Mouse (Mus musculus) megakaryocyte progenitor cell, adult 5-6 weeks (primary cell): ENCODE results near the gene Treml2. TPM values are rescaled to one million over a fixed set of nuclear protein-coding genes. Genes with fewer than 3 reads are reported as not detected.
A peak's percentile ranks its signal among the peaks of the same experiment; 100 is the strongest.

Experiments used
- ATAC-seq: replicated peaks from 2 replicates; pipeline ENCODE4 v1.8.0; 2016; ENCODE audit warnings: mild to moderate bottlenecking, moderate TSS enrichment, inconsistent platforms; ENCODE audit not compliant: poor library complexity
- total RNA-seq, 2 experiments: library from RNA; stranded (forward) in 1 of 2; stranded (reverse) in 1 of 2; fragments of 157-497, 149-512 nt in 1 of 2; fragments of 200-1000 nt in 1 of 2; gene quantifications; 2 replicates each; pipeline versions ENCODE4 v1.2.3 to v1.2.4; 2015 to 2017

The Treml2 gene
- total RNA-seq (2015) (42.9 and 54.0 TPM in 2 replicates), total RNA-seq (2017) (43.9 and 50.8 TPM in 2 replicates)

- peak; percentile 56 for ATAC-seq
These were observed at the start of gene Treml2 for GRCm38 (mm10) chr17:48299203-48299602. Treml2 (plus strand) TSS chr17:48299498.

DNA sequence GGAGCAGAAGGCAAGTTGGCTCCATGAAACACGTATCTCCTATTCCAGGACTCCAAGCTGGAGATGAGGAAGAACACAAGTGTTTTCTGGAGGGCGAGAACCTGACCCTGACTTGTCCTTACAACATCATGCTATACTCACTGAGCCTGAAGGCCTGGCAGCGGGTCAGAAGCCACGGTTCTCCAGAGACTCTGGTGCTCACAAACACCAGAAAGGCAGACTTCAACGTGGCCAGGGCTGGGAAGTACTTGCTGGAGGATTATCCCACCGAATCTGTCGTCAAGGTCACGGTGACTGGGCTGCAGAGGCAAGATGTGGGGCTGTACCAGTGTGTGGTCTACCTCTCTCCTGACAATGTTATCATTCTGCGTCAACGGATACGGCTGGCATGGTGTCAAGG, 49.8 kb upstream of the Treml2 start:
- no peak for ATAC-seq

GRCm38 (mm10) chr17:48250631-48251030, 48.7 kb upstream of the Treml2 start:
- no peak for ATAC-seq

DNA sequence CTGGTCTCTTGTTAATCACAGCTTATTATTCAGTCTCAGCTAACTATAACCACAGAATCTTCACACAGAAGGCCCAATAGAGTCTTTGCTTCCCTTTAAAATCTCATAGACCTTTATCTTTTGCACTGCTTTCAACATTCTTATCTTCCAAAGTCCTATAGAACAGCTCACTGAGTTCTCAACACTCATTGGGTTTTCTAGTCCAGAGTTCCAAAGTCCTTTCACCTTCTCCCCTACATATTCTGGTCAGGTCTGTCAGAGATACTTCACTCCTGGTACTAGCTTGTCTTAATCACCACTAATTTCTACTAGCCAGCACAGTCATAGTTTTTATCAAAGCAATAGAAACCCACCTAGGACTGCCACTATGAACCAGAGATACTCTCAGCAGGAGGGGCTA, 42.7 kb upstream of the Treml2 start:
- ATAC-seq = no peak

DNA sequence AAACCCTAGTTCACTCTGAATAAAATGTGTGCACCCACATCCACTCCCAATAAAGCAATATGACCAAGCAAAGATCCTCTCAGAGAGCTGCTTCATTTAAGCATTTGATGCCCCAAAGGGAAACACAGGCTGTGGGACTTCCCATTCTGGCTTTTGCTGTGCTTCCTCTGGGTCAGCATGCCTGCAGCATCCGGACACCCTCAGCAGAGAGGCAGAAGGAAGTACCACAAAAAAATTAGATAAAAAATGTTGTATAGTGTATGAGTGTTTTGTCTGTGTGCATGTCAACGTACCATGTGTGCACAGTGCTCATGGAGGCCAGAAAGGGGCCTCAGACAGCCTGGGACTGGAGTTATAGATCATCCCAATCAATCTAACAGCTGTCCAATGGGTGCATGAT, 37.4 kb upstream of the Treml2 start:
- ATAC-seq = 0 out of 2 replicates have a peak, but pooled peaks have one; percentile 37

GRCm38 (mm10) chr17:48263741-48264362, 35.4 kb upstream of the Treml2 start, which contains the start of gene Treml4:
Treml4 (plus strand) TSS chr17:48264295.
- peak; percentile 37; the same call in 1 of the 2 replicates for ATAC-seq

DNA sequence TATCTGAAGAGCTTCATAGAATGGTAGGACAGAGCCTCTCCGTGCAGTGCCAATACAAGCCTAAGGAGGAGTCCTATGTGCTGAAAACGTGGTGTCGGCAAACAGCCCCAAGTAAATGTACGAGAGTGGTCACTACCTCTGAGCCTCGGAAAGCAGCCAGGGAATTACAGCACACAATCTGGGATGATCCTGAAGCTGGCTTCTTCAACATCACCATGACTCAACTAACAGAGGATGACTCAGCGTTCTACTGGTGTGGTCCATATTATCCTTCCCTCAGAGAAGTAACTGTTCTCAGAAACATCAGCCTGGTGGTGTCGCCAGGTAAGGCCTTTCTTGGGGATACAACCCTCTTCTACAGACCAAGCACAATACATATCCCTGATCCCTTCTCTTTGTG, 34.6 kb upstream of the Treml2 start:
- no peak for ATAC-seq

DNA sequence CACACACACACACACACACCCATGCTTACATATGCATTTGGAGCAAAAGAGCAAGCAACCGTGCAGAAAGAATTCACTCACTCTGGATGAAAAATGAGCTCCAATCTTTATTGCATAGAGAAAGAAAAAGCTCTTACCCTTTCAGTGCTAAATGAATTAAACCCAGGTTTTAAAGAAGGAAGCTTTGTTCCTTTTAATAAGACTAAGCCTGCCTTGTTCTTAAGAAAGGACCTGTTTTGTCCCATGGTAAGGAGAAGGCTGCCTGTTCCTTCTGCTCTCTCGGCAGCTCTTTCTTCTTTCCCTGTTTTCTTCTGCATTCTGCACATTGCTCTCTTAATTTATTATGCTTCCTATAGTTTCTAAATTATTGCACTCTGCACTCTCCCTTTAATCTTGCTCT, 33.2 kb upstream of the Treml2 start:
- ATAC-seq = no peak

- no peak for ATAC-seq
These were observed 32.5 kb upstream of the Treml2 start for GRCm38 (mm10) chr17:48266610-48267304.

- ATAC-seq = peak; percentile 58
These were observed 31.7 kb upstream of the Treml2 start for GRCm38 (mm10) chr17:48267591-48267990.

DNA sequence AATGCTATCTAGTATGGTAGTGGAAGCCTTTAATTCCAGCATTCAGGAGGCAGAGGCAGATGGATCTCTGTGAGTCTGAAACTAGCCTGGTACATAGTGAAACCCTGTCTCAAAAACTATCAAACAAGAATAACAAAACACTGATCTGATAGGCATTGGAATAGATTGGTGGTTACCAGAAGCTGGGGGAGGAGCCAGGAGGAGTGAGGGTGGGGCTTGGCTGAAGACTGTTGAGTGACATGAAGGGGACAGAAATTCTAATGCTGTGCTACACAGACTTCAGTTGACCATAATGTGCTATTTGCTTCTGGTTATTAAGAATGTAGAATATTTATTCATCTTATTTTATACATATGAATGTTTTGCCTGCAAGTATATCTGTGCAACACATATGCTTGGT, 31.0 kb upstream of the Treml2 start:
- ATAC-seq = no peak

GRCm38 (mm10) chr17:48269833-48270232, 29.5 kb upstream of the Treml2 start:
- ATAC-seq = no peak

DNA sequence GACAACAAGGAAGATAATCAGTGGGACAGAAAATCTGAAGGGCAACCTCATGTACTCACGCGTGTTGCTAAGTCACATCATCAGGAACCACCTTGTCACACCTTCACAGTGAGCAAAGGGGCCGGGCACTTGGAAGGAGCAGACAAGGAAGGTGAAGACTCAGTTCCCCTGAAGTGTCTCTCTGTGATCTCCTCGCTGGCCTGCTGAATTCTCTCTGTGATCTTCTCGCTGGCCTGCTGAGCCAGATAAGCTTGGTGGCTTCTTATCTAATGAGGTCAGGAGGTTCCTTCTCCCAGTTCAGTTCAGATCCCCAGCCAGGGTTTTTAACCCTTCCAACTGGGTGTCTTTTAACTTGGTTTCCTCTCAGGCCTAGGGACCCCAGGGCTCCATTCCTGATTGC, 27.1 kb upstream of the Treml2 start:
- peak; percentile 91 for ATAC-seq

- 0 out of 2 replicates have a peak, but pooled peaks have one; percentile 0 for ATAC-seq
These were observed 26.7 kb upstream of the Treml2 start for GRCm38 (mm10) chr17:48272598-48272997.

GRCm38 (mm10) chr17:48274098-48274497, 25.2 kb upstream of the Treml2 start:
- no peak for ATAC-seq

- ATAC-seq = peak; percentile 76
These were observed 24.4 kb upstream of the Treml2 start for GRCm38 (mm10) chr17:48274885-48275284.

DNA sequence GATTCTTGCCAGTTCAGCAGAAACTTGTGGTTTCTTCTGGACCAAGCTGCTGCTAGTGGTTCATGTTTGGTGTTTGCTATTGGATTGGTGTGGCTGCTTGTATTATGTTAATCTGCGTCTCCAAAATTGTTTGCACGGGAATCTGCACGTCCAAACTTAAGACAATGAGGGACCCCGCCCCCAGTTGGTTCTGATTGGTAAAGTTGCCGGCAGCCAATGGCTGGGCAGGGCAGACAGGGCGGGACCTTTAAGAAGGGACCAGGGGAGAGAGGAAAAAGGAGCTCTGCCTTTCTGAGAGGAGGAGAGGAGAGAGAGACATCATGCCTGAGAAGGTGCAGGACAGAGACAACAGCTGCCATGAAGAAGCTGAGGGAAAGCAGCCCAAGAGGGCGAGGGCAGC, 23.6 kb upstream of the Treml2 start:
- ATAC-seq = no peak

- no peak for ATAC-seq
These were observed 20.9 kb upstream of the Treml2 start for GRCm38 (mm10) chr17:48278381-48278780.

DNA sequence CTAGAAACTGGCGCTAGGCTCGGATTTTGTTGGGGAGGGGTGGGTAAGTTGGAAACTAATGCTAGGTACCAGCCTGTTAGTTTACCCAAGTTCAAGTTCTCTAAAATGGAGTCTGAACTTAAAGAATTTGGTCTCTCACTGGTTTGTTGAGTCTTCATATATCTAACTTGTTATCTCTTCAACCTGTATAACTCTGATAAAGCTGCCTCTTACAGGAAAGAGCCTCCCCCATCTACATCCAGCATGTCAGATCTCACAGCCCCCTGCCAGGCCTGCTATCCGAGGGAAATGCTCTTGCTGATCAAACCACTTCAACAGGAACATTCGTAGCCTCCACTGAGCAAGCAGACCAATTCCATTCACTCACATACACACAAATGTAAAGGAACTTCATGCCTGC, 20.3 kb upstream of the Treml2 start:
- no peak for ATAC-seq

DNA sequence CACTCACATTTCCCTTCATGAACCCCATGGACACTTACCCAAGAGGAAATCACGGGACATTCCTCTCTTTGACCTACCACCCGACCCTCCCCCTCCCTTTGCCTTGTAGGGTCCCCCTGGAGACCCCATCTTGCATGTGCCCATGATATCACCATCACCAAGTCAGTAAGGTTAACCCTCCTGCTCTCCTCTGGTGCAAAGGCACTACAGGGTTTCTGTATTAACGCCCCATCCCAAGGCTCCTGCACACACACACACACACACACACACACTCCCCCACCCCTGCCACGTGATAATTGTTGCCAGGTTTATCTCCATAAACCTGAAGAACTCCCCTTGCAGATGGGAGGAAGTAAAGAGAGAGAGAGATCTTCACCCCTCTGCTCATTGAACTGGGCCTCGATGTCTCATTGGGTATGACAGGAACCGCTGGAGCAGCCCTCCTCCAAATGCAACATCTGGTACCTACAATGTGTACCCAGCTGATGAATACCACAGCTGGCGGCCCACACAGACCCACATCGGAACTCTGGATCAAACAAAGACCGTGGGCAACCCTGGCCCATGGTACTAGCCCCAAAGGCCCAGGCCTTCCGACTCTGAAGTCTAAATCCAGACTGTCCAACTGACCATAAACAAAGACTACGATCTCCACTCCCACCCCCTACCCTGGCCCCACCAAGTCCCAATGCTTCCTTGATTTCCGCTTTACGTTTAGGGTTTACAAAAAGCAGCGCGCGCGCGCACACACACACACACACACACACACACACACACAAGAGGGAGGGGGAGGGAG, 18.2 kb upstream of the Treml2 start:
- ATAC-seq = peak; percentile 41

GRCm38 (mm10) chr17:48281739-48282085, 17.6 kb upstream of the Treml2 start:
- ATAC-seq = peak; percentile 85

- ATAC-seq = peak; percentile 92
These were observed 12.5 kb upstream of the Treml2 start for GRCm38 (mm10) chr17:48286765-48287164.
